Mouse (Mus musculus): ENCODE measurements around the gene Asb10.

DNA sequence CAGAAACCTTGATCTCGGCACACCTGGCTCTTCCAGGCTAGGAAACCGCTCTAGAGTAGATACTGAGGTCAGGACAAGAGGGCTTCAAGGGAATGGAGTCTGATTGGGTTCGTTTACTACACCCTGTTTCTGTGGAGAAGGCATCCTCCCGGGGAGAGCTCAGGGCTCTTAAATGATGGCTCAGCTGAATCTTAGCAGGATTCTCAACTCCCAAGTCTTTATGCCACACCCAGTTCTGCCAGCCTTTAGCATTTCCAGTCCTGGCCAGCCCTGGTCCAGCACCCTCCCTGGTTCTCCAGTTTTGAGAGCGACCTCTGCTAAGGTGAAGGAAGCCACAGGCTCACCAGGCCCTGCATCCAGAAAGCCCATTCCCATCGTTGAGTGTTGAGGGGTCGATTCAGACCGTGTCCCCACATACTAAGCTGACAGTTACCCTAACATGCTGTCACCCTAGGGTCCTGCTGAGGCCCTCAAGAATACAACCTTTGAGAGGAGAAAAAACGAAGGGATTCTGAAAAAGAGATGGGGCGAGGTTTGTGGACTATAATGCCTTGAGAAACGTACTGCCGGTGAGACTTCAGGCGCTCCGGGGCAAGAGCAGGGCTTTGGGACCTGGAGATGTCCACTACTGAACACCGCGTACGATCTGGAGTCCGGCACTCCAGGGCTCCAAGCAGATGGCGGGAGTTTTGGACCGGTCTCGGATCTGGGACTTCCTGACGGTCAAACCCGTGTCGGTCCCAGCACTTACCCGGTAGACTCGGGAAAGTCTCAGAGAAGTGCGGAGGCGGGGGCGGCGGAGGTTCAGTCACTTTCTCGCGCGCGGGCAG is 15.2 kb downstream of the Asb10 start:
- no peak for TF ChIP-seq CTCF (conservative IDR thresholded peaks at IDR 0.05; ENCODE audit: insufficient read depth, insufficient read length, low read depth, low read length)
- TF ChIP-seq POLR2A (IDR thresholded peaks at IDR 0.05; ENCODE audit: low read depth, low read length) = no peak

All from kidney, adult 2 months (tissue).